Mouse (Mus musculus): Measurements from ENCODE around the gene Gm49711.

DNA sequence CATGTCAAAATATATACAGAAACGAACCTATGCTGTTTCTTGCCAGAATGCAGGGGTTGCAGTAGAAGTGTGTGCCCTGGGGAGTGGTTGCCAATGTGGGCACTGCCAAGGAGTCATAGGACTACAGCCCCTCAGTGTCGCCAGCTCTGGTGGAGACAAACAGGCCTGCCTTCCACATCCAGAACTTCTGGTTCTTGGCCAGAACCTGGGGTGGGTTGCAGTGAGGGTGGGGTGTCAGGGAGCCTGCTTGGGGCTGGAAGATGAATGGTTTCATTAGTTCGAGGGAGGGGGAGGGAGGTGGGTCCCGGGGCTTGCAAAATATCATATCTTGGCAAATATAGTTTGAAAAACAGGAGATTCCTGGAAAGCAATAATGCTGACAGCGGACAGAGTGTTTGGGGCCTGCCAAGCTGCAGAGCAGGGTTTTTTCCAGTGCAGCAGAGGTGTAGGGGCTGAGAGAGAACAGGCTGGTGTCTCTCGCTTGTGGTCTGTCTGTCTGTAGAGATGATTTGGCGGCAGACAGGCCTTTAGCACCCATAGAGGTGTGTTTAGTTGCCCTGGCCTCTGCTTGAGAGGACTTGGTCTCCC lies 170.3 kb downstream of the Gm49711 start:
- TF ChIP-seq CTCF (IDR thresholded peaks at IDR 0.05; ENCODE audit: insufficient read depth, low read length): no peak
- no peak for TF ChIP-seq POLR2A (IDR thresholded peaks at IDR 0.05; ENCODE audit: borderline replicate concordance, extremely low read depth, low read depth, low read length)
